Mouse (Mus musculus): ENCODE results near the gene Azin2.

DNA sequence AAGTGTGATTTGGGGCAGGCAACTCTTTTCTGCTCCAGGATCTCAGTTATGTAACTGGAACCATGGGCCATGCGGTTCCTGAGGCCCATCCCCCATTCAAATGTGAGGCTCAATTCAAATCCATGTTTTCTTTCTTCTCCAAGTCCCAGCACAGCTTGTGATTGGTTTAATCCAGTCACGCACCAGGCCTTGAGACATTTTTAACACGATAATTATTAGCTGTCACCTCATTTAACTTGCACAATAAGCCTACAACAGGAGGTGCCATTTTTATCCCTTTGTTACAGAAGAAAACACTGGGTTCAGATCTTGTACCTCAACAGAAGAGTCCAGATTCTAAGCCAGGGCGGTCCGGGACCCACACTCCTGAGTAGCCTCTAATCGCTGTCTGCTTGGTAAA lies 44.5 kb downstream of the Azin2 start:
- TF ChIP-seq MYC (IDR thresholded peaks at IDR 0.05; ENCODE audit: low read depth, low read length) = no peak
- TF ChIP-seq POLR2AphosphoS2 (IDR thresholded peaks at IDR 0.05; ENCODE audit: low read depth, low read length) = no peak
- TF ChIP-seq ETS1 (conservative IDR thresholded peaks at IDR 0.05; ENCODE audit: low read depth, low read length) = no peak
- no peak for TF ChIP-seq UBTF (IDR thresholded peaks at IDR 0.05; ENCODE audit: low read depth, low read length)
- no peak for TF ChIP-seq TCF12 (IDR thresholded peaks at IDR 0.05; ENCODE audit: low read depth, low read length)
- TF ChIP-seq MAX (IDR thresholded peaks at IDR 0.05; ENCODE audit: low read length) = no peak
- TF ChIP-seq CTCF (conservative IDR thresholded peaks at IDR 0.05 in 1 of 2, IDR thresholded peaks at IDR 0.05 in 1 of 2; ENCODE audit: low read depth in 2 of 2, low read length in 2 of 2) = no peak
- TF ChIP-seq E2F4 (IDR thresholded peaks at IDR 0.05; ENCODE audit: insufficient replicate concordance, low read depth, low read length) = no peak
- TF ChIP-seq ZMIZ1 (IDR thresholded peaks at IDR 0.05; ENCODE audit: low read depth, low read length) = no peak
- TF ChIP-seq EP300 (IDR thresholded peaks at IDR 0.05; ENCODE audit: low read length) = no peak
- TF ChIP-seq MAZ (IDR thresholded peaks at IDR 0.05; ENCODE audit: low read depth, low read length) = no peak
